Mouse (Mus musculus) embryonic facial prominence, embryonic 14.5 days (tissue): ENCODE results near the gene Pex6. TPM values are rescaled to one million over a fixed set of nuclear protein-coding genes. Genes with fewer than 3 reads are reported as not detected.

Source experiments
- ATAC-seq: fragments of 200-750 bp; cut with Nextera tagmentation; 2 replicates; pipeline ENCODE4 v1.8.0; 2017; ENCODE audit warnings: low read depth, moderate number of reproducible peaks, moderate TSS enrichment
- DNase-seq: peaks from one replicate; pipeline ENCODE4 v3.0.0-alpha.2; 2015; ENCODE audit warnings: low spot score
- H3K27ac ChIP-seq: fragments of 300-500 bp; sonication (generic); replicated peaks from 2 replicates; pipeline ENCODE4 v1.5.1; 2014; ENCODE audit warnings: low read depth, mild to moderate bottlenecking, low read length, moderate library complexity
- H3K27me3 ChIP-seq: fragments of 300-500 bp; sonication (generic); replicated peaks from 2 replicates; pipeline ENCODE4 v1.6.1; 2014; ENCODE audit warnings: low read length; ENCODE audit not compliant: control insufficient read depth, insufficient read depth
- H3K36me3 ChIP-seq: fragments of 300-500 bp; sonication (generic); 2 replicates; pipeline ENCODE4 v1.6.1; 2014; ENCODE audit warnings: low read length, mixed read lengths; ENCODE audit not compliant: control insufficient read depth, insufficient read depth
- H3K4me1 ChIP-seq: fragments of 300-500 bp; sonication (generic); 2 replicates; pipeline ENCODE4 v1.6.1; 2014; ENCODE audit warnings: antibody characterized with exemption, low read length; ENCODE audit not compliant: control insufficient read depth, insufficient read depth
- H3K4me2 ChIP-seq: fragments of 300-500 bp; sonication (generic); 2 replicates; pipeline ENCODE4 v1.6.1; 2014; ENCODE audit warnings: low read depth, mild to moderate bottlenecking, low read length, moderate library complexity, mixed read lengths
- H3K4me3 ChIP-seq: fragments of 300-500 bp; sonication (generic); 2 replicates; pipeline ENCODE4 v1.5.1; 2014; ENCODE audit warnings: low read depth, mild to moderate bottlenecking, low read length
- H3K9ac ChIP-seq: fragments of 300-500 bp; sonication (generic); 2 replicates; pipeline ENCODE4 v1.6.1; 2014; ENCODE audit warnings: low read depth, mild to moderate bottlenecking, low read length, moderate library complexity, mixed read lengths
- H3K9me3 ChIP-seq: fragments of 300-500 bp; sonication (generic); 2 replicates; pipeline ENCODE4 v1.6.1; 2016; ENCODE audit warnings: low read length; ENCODE audit not compliant: control insufficient read depth
- WGBS: fragments of 180-500 bp; shearing (Covaris S2); extraction: QIAGEN DNeasy Blood & Tissue Kit; methylation state at CpG from one replicate; pipeline ENCODE4 v1.1.7; 2014; 5-methylcytosine and 5-hydroxymethylcytosine counted together
- polyA plus RNA-seq: library from polyadenylated mRNA; unstranded; fragments of >200 nt; fragmentation: Nextera tagmentation; extraction: Ambion mirVana; gene quantifications from 2 replicates; pipeline ENCODE4 v1.2.1, GENCODE M21; 2014

The Pex6 gene
- polyA plus RNA-seq: 22.2 and 26.7 TPM in 2 replicates

GRCm38 (mm10) chr17:46710959-46711597, at the start of gene Pex6:
Pex6 (plus strand) TSS chr17:46711463.
- peak; percentile 94 for ATAC-seq
- DNase-seq: peak; percentile 97
- Histone ChIP-seq H3K4me2 (peak within 1 kb of the TSS; percentile 97), H3K36me3 (peaks cover 24% of the 10 kb centered on the region), H3K4me3 (peak within 1 kb of the TSS; percentile 99), H3K4me1 (peaks cover 14% of the 10 kb centered on the region), H3K27ac (peak within 1 kb of the TSS; percentile 71; the same call in 1 of the 2 replicates), H3K9me3 (no peaks in the 10 kb centered on the region), H3K9ac (peak within 1 kb of the TSS; percentile 92), H3K27me3 (no peaks in the 10 kb centered on the region)
- 7% methylated on average over 36 of the region's 36 CpGs for WGBS

DNA sequence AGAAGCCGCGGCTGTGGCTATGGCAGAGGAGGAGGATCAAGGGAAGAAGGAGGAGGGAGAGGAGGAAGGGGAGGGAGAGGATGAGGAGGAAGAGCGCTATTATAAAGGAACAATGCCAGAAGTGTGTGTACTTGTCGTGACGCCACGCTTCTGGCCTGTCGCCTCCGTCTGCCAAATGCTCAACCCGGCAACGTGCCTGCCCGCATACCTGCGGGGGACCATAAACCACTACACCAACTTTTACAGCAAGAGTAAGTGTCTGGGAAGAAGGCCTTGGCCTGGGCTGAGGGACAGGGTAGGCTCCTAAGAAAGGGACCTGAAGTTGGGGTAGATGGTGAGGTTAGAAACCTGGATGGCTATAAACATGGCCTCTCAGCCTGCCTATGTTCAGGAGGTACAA, 49.3 kb upstream of the Pex6 start:
- no peak overlapping the region for H3K4me3 ChIP-seq
- H3K36me3 ChIP-seq: peaks cover 95% of the 10 kb centered on the region
- no peaks in the 10 kb centered on the region for H3K9me3 ChIP-seq
- H3K4me2 ChIP-seq: no peak overlapping the region
- ATAC-seq (no peak), DNase-seq (no peak)
- no peak overlapping the region for H3K9ac ChIP-seq
- 93% methylated on average over 12 of the region's 12 CpGs for WGBS
- H3K27me3 ChIP-seq: no peaks in the 10 kb centered on the region
- H3K4me1 ChIP-seq: no peaks in the 10 kb centered on the region
- H3K27ac ChIP-seq: no peak overlapping the region

- ATAC-seq: no peak
- 92% methylated on average over 5 of the region's 5 CpGs for WGBS
These were observed 48.5 kb upstream of the Pex6 start for GRCm38 (mm10) chr17:46662730-46663129.

DNA sequence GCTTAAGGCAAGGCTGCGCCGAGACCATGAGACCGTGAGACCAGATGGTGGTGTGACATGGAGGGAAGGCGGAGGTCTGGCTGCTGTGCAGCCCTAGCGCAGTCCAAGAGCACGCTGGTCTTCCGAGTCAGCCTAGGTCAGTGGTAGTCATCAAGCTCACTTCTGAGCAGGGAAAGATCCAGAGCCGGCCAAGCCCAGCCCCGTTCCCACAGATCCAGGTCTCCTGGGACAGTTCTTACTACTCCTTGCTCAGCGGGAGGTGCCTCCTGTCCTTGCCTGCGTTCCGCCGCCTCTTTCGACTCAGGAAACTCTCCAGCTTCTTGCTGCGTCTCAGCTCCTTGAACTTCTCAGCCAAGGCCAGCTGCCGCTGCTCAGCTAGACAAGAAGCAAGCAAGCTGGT, 43.6 kb upstream of the Pex6 start:
- H3K36me3 ChIP-seq: peaks cover 76% of the 10 kb centered on the region
- 89% methylated on average over 16 of the region's 16 CpGs for WGBS
- no peak overlapping the region for H3K4me3 ChIP-seq
- no peaks in the 10 kb centered on the region for H3K27me3 ChIP-seq
- no peak overlapping the region for H3K27ac ChIP-seq
- no peaks in the 10 kb centered on the region for H3K4me1 ChIP-seq
- ATAC-seq (0 out of 2 replicates have a peak, but pooled peaks have one; percentile 3), DNase-seq (no peak)
- no peak overlapping the region for H3K4me2 ChIP-seq
- no peaks in the 10 kb centered on the region for H3K9me3 ChIP-seq
- no peak overlapping the region for H3K9ac ChIP-seq

More at GRCm38 (mm10) chr17:46662730-46663129, 48.5 kb upstream of the Pex6 start:
- H3K4me2 ChIP-seq: no peak overlapping the region
- H3K27me3 ChIP-seq: no peaks in the 10 kb centered on the region
- no peaks in the 10 kb centered on the region for H3K4me1 ChIP-seq
- no peak overlapping the region for H3K27ac ChIP-seq
- peaks cover 92% of the 10 kb centered on the region for H3K36me3 ChIP-seq
- DNase-seq: no peak
- no peak overlapping the region for H3K4me3 ChIP-seq
- no peaks in the 10 kb centered on the region for H3K9me3 ChIP-seq
- no peak overlapping the region for H3K9ac ChIP-seq

- no peak overlapping the region for H3K4me2 ChIP-seq
- H3K4me1 ChIP-seq: peaks cover 12% of the 10 kb centered on the region; the same call in 1 of the 2 replicates
- H3K27ac ChIP-seq: no peak overlapping the region
- no peaks in the 10 kb centered on the region for H3K9me3 ChIP-seq
- WGBS: 93% methylated on average over 10 of the region's 10 CpGs
- DNase-seq (no peak), ATAC-seq (no peak)
- H3K4me3 ChIP-seq: no peak overlapping the region
- H3K9ac ChIP-seq: no peak overlapping the region
- peaks cover 59% of the 10 kb centered on the region for H3K36me3 ChIP-seq
- H3K27me3 ChIP-seq: no peaks in the 10 kb centered on the region
These were observed 41.4 kb upstream of the Pex6 start for GRCm38 (mm10) chr17:46669911-46670310.

DNA sequence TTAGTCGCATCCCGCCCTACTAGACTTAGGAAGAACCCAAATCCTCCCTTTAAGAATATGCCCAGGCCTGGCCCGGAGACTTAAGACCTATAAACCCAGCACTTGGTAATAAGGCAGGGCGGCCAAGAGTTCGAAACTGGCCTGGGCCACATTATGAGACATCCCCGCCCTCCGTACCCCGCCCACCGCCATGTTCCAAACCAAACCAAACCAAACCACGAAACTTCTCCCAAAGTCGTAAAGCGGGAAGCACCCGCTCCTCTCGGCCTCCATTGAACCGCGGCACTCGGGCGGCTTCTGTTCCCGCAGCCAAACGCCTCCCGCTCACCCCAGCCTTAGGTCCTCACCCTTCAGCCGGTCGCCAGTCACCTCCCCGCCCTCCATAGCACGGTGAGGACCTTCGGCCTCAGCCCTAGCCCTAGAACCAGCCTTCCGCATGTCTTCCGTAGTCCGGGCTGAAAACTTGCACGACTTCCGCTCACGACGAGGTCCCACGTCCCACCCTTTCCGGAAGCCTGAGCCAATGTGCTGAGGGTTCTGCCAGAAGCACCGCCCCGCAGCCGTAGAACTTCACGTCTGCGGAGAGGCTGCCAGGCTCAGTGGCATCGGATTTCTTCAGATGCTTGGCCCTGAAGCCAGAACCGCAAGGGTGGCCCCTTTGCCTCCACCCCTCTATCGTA, 37.3 kb upstream of the Pex6 start, which contains the start of gene Rrp36:
Gene Rrp36, minus strand, starts transcription at position 503 of the 680 bp plus-strand sequence.
- Histone ChIP-seq H3K4me2 (peak within 1 kb of the TSS; percentile 85), H3K4me3 (peak within 1 kb of the TSS; percentile 75), H3K27ac (peak within 1 kb of the TSS; percentile 90), H3K4me1 (peaks cover 14% of the 10 kb centered on the region), H3K27me3 (no peaks in the 10 kb centered on the region), H3K9me3 (no peaks in the 10 kb centered on the region), H3K36me3 (peaks cover 64% of the 10 kb centered on the region), H3K9ac (peak within 1 kb of the TSS; percentile 78)
- ATAC-seq (peak; percentile 96), DNase-seq (peak; percentile 98)
- WGBS: 1% methylated on average over 43 of the region's 43 CpGs

GRCm38 (mm10) chr17:46674530-46675283, 36.6 kb upstream of the Pex6 start:
- peak overlapping the region; percentile 75 for H3K4me3 ChIP-seq
- no peaks in the 10 kb centered on the region for H3K27me3 ChIP-seq
- ATAC-seq: peak; percentile 31; the same call in 1 of the 2 replicates
- H3K4me2 ChIP-seq: peak overlapping the region; percentile 85
- peak overlapping the region; percentile 90 for H3K27ac ChIP-seq
- H3K4me1 ChIP-seq: peaks cover 21% of the 10 kb centered on the region
- DNase-seq: no peak
- H3K36me3 ChIP-seq: peaks cover 56% of the 10 kb centered on the region
- 19% methylated on average over 13 of the region's 15 CpGs for WGBS
- H3K9me3 ChIP-seq: no peaks in the 10 kb centered on the region
- H3K9ac ChIP-seq: peak overlapping the region; percentile 78

GRCm38 (mm10) chr17:46678416-46678815, 32.8 kb upstream of the Pex6 start, which contains the start of gene Mea1:
Mea1 (plus strand) TSS chr17:46678793.
- 92% methylated on average over 7 of the region's 9 CpGs for WGBS
- DNase-seq: no peak
- Histone ChIP-seq H3K9ac (peak within 1 kb of the TSS; percentile 78), H3K4me3 (peak within 1 kb of the TSS; percentile 82), H3K9me3 (no peaks in the 10 kb centered on the region), H3K4me2 (peak within 1 kb of the TSS; percentile 88), H3K36me3 (peaks cover 49% of the 10 kb centered on the region), H3K4me1 (peaks cover 24% of the 10 kb centered on the region), H3K27ac (peak within 1 kb of the TSS; percentile 87), H3K27me3 (no peaks in the 10 kb centered on the region)
- ATAC-seq: no peak
